Mouse (Mus musculus): ENCODE data around the gene Gm13696. TPM values are rescaled to one million over a fixed set of nuclear protein-coding genes. Genes with fewer than 3 reads are reported as not detected.

Gene Gm13696
- total RNA-seq, 1 experiment from 2014 or later = not detected

GRCm38 (mm10) chr2:84021930-84022329, 49.0 kb downstream of the Gm13696 start:
- no peak for ATAC-seq (replicated peaks; ENCODE audit: insufficient number of reproducible peaks, low FRiP score, low TSS enrichment, poor library complexity, severe bottlenecking)

GRCm38 (mm10) chr2:84022905-84023304, 50.0 kb downstream of the Gm13696 start:
- ATAC-seq (replicated peaks; ENCODE audit: insufficient number of reproducible peaks, low FRiP score, low TSS enrichment, poor library complexity, severe bottlenecking) = no peak

- no peak for ATAC-seq (replicated peaks; ENCODE audit: insufficient number of reproducible peaks, low FRiP score, low TSS enrichment, poor library complexity, severe bottlenecking)
Measured at GRCm38 (mm10) chr2:84023319-84023718, 50.4 kb downstream of the Gm13696 start.

Other genes with a start within 250 kb of the Gm13696 start
- gene Itgav, start 248.7 kb upstream of the Gm13696 start, total RNA-seq (2017) = 112 to 168 TPM (median 124 TPM) in 3 replicates
- gene Fam171b, start 160.5 kb upstream of the Gm13696 start, total RNA-seq (2017) = 0.10 TPM in 1 of 3 replicates, not detected in the others
- gene Zswim2, start 31.9 kb upstream of the Gm13696 start, total RNA-seq (2017) = not detected in 3 replicates
- not detected in 3 replicates for gene Gm13698, start 17.4 kb upstream of the Gm13696 start, total RNA-seq (2017)
- gene Gm13693, start 11.6 kb upstream of the Gm13696 start, total RNA-seq (2017) = not detected in 3 replicates
- not detected in 3 replicates for gene Gm13695, start 5.8 kb upstream of the Gm13696 start, total RNA-seq (2017)
- not detected in 3 replicates for gene Gm13694, start 5.8 kb downstream of the Gm13696 start, total RNA-seq (2017)
- gene Gm13697, start 11.6 kb downstream of the Gm13696 start, total RNA-seq (2017) = not detected in 3 replicates
- not detected in 3 replicates for gene Gm13691, start 17.4 kb downstream of the Gm13696 start, total RNA-seq (2017)